Mouse (Mus musculus) lung, embryonic 14.5 days (tissue): ENCODE results near the gene Kcna5. TPM values are rescaled to one million over a fixed set of nuclear protein-coding genes. Genes with fewer than 3 reads are reported as not detected.

Experiments used
- ATAC-seq: fragments of 200-750 bp; cut with Nextera tagmentation; 2 replicates; pipeline ENCODE4 v1.8.0; 2017; ENCODE audit warnings: mild to moderate bottlenecking, moderate TSS enrichment, moderate library complexity; ENCODE audit not compliant: insufficient read depth
- DNase-seq: peaks from one replicate; pipeline ENCODE4 v3.0.0-alpha.2; 2015
- H3K27ac ChIP-seq: fragments of 300-500 bp; sonication (generic); 2 replicates; pipeline ENCODE4 v1.5.1; 2014; ENCODE audit warnings: low read depth, mild to moderate bottlenecking, moderate library complexity
- H3K27me3 ChIP-seq: fragments of 300-500 bp; sonication (generic); 2 replicates; pipeline ENCODE4 v1.6.1; 2014; ENCODE audit warnings: low read length, control low read depth; ENCODE audit not compliant: insufficient read depth
- H3K36me3 ChIP-seq: fragments of 300-500 bp; sonication (generic); 2 replicates; pipeline ENCODE4 v1.6.1; 2014; ENCODE audit warnings: control low read depth; ENCODE audit not compliant: insufficient read depth
- H3K4me1 ChIP-seq: fragments of 300-500 bp; sonication (generic); 2 replicates; pipeline ENCODE4 v1.6.1; 2014; ENCODE audit warnings: antibody characterized with exemption, control low read depth; ENCODE audit not compliant: insufficient read depth
- H3K4me2 ChIP-seq: fragments of 300-500 bp; sonication (generic); 2 replicates; pipeline ENCODE4 v1.6.1; 2014; ENCODE audit warnings: mild to moderate bottlenecking
- H3K4me3 ChIP-seq: fragments of 300-500 bp; sonication (generic); 2 replicates; pipeline ENCODE4 v1.5.1; 2014; ENCODE audit warnings: low read depth, low read length
- H3K9ac ChIP-seq: fragments of 300-500 bp; sonication (generic); 2 replicates; pipeline ENCODE4 v1.6.1; 2014
- H3K9me3 ChIP-seq: fragments of 300-500 bp; sonication (generic); 2 replicates; pipeline ENCODE4 v1.6.1; 2016; ENCODE audit warnings: low read depth, low read length, control low read depth
- CTCF ChIP-seq: IDR thresholded peaks from 2 replicates; pipeline ENCODE4 v1.5.1; 2016; ENCODE audit warnings: antibody characterized with exemption, low read depth
- WGBS: fragments of 180-500 bp; shearing (Covaris S2); extraction: QIAGEN DNeasy Blood & Tissue Kit; methylation state at CpG from one replicate; pipeline ENCODE4 v1.1.7; 2014; 5-methylcytosine and 5-hydroxymethylcytosine counted together
- polyA plus RNA-seq: library from polyadenylated mRNA; unstranded; fragments of >200 nt; fragmentation: Nextera tagmentation; extraction: Ambion mirVana; gene quantifications from 2 replicates; pipeline ENCODE4 v1.2.1, GENCODE M21; 2014

The Kcna5 gene
- polyA plus RNA-seq: 2.7 and 2.8 TPM in 2 replicates

GRCm38 (mm10) chr6:126535208-126535910 is at the start of gene Kcna5:
TSS of gene Kcna5 (minus strand) at chr6:126535412.
- Histone ChIP-seq H3K36me3 (no peaks in the 10 kb centered on the region), H3K9ac (peak within 1 kb of the TSS; percentile 32), H3K4me3 (peak within 1 kb of the TSS; percentile 31), H3K27ac (peak within 1 kb of the TSS; percentile 67; the same call in 1 of the 2 replicates), H3K9me3 (no peaks in the 10 kb centered on the region), H3K4me1 (peaks cover 15% of the 10 kb centered on the region), H3K4me2 (peak within 1 kb of the TSS; percentile 64), H3K27me3 (peaks cover 9% of the 10 kb centered on the region; the same call in 1 of the 2 replicates)
- TF ChIP-seq CTCF: no peak
- ATAC-seq (peak; percentile 91), DNase-seq (peak; percentile 74)
- WGBS: under 1% methylated on average over 15 of the region's 15 CpGs

GRCm38 (mm10) chr6:126583075-126583474 is 47.9 kb upstream of the Kcna5 start:
- Histone ChIP-seq H3K4me1 (no peaks in the 10 kb centered on the region), H3K4me3 (no peak overlapping the region), H3K27ac (no peak overlapping the region), H3K36me3 (no peaks in the 10 kb centered on the region), H3K27me3 (no peaks in the 10 kb centered on the region), H3K9me3 (no peaks in the 10 kb centered on the region), H3K9ac (no peak overlapping the region), H3K4me2 (no peak overlapping the region)
- peak; percentile 41 for DNase-seq
- TF ChIP-seq CTCF: peak; percentile 76
- 62% methylated on average over 7 of the region's 7 CpGs for WGBS
- ATAC-seq: no peak

- Histone ChIP-seq H3K9ac (no peak overlapping the region), H3K36me3 (no peaks in the 10 kb centered on the region), H3K4me1 (no peaks in the 10 kb centered on the region), H3K9me3 (no peaks in the 10 kb centered on the region), H3K27me3 (no peaks in the 10 kb centered on the region), H3K4me2 (no peak overlapping the region), H3K4me3 (no peak overlapping the region), H3K27ac (no peak overlapping the region)
- no peak for TF ChIP-seq CTCF
- ATAC-seq: no peak
- DNase-seq: no peak
- 65% methylated on average over 8 of the region's 8 CpGs for WGBS
Measured at GRCm38 (mm10) chr6:126581632-126582031, 46.4 kb upstream of the Kcna5 start.

- no peak for ATAC-seq
- Histone ChIP-seq H3K9ac (no peak overlapping the region), H3K27ac (no peak overlapping the region), H3K27me3 (no peaks in the 10 kb centered on the region), H3K4me2 (no peak overlapping the region), H3K9me3 (no peaks in the 10 kb centered on the region), H3K4me3 (no peak overlapping the region), H3K4me1 (no peaks in the 10 kb centered on the region), H3K36me3 (no peaks in the 10 kb centered on the region)
- WGBS: 65% methylated on average over 3 of the region's 3 CpGs
- no peak for DNase-seq
- TF ChIP-seq CTCF: no peak
Measured at GRCm38 (mm10) chr6:126580571-126580970, 45.4 kb upstream of the Kcna5 start.

GRCm38 (mm10) chr6:126577415-126577814 is 42.2 kb upstream of the Kcna5 start:
- Histone ChIP-seq H3K4me2 (no peak overlapping the region), H3K27ac (no peak overlapping the region), H3K36me3 (no peaks in the 10 kb centered on the region), H3K4me3 (no peak overlapping the region), H3K9me3 (no peaks in the 10 kb centered on the region), H3K4me1 (no peaks in the 10 kb centered on the region), H3K27me3 (no peaks in the 10 kb centered on the region), H3K9ac (no peak overlapping the region)
- ATAC-seq (no peak), DNase-seq (no peak)
- WGBS: 65% methylated on average over 3 of the region's 3 CpGs
- no peak for TF ChIP-seq CTCF

GRCm38 (mm10) chr6:126576566-126576965 is 41.4 kb upstream of the Kcna5 start:
- Histone ChIP-seq H3K9me3 (no peaks in the 10 kb centered on the region), H3K27ac (no peak overlapping the region), H3K4me2 (no peak overlapping the region), H3K9ac (no peak overlapping the region), H3K27me3 (no peaks in the 10 kb centered on the region), H3K4me3 (no peak overlapping the region), H3K4me1 (no peaks in the 10 kb centered on the region), H3K36me3 (no peaks in the 10 kb centered on the region)
- no peak for DNase-seq
- whole genome bisulfite sequencing: 63% methylated on average over 1 of the region's 1 CpGs
- no peak for TF ChIP-seq CTCF
- no peak for ATAC-seq

GRCm38 (mm10) chr6:126574778-126575177 is 39.6 kb upstream of the Kcna5 start:
- no peak for TF ChIP-seq CTCF
- no peaks in the 10 kb centered on the region for H3K36me3 ChIP-seq
- 74% methylated on average over 7 of the region's 7 CpGs for WGBS
- no peak overlapping the region for H3K27ac ChIP-seq
- DNase-seq (no peak), ATAC-seq (no peak)
- H3K4me1 ChIP-seq: no peaks in the 10 kb centered on the region
- no peaks in the 10 kb centered on the region for H3K9me3 ChIP-seq
- no peak overlapping the region for H3K4me2 ChIP-seq
- H3K27me3 ChIP-seq: no peaks in the 10 kb centered on the region
- H3K9ac ChIP-seq: no peak overlapping the region
- H3K4me3 ChIP-seq: no peak overlapping the region
